Mouse (Mus musculus) NIH3T3 (cell line): ENCODE measurements at regions not wholly inside any gene's neighbourhood (a gene's known extent, or its start where the extent isn't known, plus 50 kb on each side); places are given as distances from the start of the nearest gene placed in this dataset.

Experiments used
- DNase-seq: peaks from one replicate; pipeline ENCODE4 v3.0.0-alpha.2; 2012; ENCODE audit warnings: low read depth

DNA sequence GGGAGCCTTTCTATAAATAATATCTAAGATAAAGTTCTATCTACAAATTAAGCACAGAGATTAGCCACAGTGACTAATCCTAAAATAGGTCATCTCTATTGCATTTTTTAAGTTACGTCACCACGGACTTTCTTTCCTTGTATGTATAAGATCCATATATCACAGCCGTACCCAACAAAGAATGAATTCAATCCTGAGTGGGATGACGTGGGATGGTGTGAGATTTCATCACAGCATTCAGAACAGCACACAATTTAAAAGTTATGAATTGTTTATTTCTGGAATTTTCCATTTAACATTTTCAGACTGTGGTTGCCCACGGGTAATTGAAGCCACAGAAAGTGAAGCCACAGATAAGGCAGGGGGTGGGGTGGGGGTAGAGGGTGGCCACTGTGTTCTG is 129.0 kb upstream of the Dynlrb2 start:
- no peak for DNase-seq

DNA sequence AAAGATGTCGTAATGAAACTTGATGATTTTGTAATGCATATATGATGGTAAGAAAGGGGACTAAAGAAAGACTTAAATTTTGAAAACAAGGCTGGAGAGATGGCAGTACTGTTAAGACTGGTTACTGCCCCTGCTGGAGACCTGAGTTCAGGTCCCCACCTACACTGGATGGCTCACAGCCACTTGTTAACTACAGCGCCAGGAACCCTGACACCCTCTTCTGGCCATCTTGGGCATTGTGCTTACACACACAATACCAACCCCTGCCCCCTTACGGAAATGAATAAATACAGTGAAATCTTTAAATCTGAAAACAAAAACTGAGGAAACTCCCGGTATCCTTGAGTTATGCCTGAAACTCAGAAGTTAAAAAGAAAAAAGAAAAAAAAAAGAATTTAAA is 131.7 kb upstream of the Dynlrb2 start:
- peak; percentile 6 for DNase-seq

DNA sequence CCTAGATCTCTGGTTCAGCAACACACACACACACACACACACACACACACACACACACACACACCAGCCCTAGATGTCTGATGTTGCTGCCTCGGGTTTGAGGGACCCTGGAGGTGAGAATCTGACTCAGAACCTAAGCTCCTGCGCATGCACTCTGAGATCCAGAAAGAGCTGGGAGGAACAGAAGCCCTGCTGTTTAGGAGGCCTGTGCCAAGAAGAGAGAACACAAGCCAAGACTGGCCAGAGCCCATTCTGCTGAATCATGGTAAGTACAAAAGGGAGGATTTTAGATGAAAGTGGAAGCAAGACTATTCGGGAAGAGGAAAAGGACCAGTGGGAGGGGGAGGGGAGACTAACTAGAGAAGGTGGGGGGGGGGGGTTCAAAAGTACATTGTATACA is 132.2 kb upstream of the Dynlrb2 start:
- DNase-seq = peak; percentile 35

DNA sequence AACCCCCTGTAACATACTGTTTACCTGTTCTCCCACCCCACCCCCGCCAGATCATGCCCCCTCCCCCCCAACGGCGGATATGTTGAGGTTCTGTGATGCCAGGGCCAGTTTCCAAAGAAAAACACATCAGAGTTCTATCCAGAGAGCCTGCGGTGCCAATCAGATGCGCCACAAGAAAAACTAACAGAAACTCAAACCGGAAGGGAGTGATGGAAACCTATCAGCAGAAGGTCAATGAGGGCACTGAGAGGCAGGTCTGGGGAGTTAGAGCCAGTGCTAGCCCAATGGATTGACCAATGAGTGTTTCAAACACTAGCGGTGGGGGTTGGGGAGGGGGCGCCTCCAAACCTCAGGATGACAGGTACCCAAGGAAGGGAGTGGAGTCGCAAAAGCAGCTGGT is 132.7 kb upstream of the Dynlrb2 start:
- no peak for DNase-seq

DNA sequence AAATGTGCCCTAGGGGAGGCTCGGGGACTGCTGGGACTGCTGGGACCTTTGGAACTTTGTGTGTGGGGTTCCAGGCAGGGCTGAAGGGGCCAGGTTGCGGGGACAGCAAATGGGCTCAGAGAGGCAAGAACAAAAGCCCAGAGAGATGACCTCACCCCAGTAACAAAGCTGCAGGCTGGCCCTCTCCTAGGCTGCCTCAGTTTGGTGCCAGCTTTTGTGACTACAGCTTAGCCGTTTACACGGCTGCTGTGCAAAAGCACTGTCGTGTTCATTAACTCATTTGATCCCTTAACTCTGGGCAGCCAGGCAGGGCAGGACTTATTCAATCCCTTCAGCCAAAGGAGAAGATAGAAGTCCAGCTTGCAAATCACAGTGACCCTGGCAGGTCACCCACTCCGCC is 137.3 kb upstream of the Dynlrb2 start:
- no peak for DNase-seq

DNA sequence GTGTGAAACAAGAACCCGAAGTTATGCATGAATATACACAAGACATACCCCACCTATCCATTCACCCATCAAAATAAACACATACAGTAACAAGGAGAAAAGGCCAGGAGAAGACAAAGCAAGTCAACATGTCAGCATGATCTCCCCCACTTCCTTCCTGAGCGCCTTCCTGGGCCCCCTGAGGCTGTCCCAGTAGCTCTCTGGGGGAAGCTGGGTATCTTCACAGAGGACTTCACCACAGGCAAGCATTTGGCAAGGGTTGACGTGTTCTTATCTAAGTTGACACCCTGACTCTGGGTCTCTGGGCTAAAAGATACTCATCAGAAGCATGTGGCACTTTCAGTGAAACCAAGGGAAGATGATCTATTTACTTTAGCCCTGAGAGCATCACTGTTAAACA is 138.1 kb upstream of the Dynlrb2 start:
- no peak for DNase-seq

DNA sequence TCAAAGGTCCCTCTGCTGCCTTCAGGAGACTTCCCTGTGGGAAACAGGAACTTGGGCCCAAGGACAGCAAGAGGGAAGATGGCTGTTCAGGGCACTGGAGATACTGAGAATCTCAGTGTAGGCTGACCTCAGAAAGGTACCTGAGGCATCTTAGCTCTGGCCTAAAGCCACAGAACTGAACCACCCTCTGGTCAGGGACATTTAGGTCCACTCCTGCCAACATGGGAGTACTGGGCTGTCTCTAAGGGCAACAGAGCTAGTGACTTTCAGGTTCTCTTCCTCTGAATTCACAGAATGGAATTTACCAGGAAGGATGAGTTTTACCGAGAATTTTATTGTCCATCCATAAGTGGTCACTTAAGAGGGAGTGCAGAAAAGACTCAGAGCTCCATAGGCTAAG is 140.0 kb upstream of the Dynlrb2 start:
- DNase-seq = no peak

DNA sequence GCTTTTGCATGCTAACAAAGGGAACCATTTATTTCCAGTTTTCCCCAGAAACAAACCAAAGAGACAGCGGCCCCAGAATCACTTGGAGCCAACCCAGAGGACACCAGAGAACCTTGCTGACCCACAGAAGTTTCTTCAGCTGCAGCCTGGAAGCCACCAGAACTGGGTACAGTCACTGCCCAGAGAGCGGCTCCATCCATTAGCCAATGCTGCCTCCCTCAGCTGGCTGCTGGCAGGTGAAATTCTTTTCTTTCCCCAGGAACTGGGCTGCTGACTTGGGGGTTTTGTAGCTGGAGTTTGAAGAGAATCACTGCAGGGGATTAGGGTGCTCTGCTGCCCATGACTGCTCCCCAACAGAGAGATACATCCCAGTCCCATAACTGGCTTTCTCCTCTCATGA is 140.6 kb upstream of the Dynlrb2 start:
- no peak for DNase-seq

DNA sequence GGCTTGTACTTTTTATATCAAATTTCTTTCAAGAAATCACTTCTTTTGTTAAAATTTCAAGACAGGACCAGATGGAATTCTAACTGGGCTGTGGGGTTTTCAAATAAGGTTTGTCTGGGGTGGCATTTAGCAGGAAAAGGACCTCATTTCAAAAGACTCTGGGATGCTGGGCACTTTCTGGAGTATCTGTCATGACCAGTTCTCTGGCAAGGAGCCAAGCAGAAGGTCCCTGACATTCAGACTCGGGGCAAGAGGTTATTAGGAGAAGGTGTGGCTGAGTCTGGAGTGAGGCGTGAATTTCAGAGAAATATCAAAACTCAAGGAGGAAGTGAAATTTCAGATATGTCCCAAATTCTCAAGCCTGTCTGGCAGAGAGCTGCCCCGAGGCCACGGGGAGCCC is 142.4 kb upstream of the Dynlrb2 start:
- no peak for DNase-seq

DNA sequence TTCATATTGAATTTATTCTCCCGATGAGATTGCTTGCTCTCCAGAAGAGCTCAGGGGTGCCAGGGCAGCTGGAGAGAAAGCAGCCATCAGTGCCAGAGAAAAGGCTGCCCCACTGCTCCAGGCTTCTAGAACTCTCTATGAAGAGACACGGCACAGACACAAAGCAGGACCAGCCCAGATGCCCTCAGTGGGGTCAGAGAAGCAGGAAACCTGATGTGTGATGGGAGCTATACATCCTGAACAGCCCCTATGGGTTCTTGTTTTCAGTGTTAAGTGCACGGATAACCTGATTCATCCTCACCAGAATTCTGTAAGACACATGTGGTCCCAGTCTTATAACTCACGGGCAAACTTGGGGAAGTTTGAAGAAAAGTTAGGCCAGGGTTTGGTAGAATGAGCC is 145.0 kb upstream of the Dynlrb2 start:
- no peak for DNase-seq

DNA sequence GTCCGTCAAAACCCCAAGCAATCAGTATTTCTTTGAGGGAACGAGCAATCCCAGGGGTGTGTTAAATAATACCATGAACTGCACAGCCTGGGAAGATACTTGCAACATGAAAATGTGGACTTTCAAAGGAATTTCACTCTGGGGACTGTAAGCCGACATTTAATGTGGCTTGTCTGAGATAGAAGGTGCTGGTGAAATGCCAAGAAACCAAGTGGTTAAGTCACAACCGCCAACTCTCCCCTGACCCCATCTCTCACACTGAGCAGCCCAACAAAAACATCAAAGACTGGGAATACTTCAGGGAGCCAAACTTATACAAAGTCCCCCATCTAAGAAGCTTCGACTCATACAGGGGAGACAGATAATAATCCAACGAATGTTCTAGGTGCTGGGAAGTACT is 150.0 kb upstream of the Dynlrb2 start:
- DNase-seq = no peak

DNA sequence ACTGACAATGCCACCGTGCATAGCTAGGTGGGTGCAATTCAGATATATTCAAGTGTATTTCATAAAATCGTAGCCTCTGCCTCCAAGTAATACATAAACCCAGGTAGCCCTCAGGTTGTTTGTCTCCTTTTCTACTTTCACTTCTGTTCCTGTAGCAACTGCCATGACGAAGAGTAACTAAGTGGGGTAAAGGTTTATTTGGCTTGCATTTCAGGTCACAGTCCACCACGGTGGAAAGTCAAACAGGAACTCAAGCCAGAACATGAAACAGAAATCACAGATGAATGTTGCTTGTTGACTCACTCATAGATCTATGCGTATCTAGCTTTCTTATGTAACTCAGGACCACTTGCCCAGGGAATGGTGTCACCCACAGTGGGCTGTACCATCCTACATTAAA is 150.9 kb upstream of the Dynlrb2 start:
- DNase-seq = no peak

DNA sequence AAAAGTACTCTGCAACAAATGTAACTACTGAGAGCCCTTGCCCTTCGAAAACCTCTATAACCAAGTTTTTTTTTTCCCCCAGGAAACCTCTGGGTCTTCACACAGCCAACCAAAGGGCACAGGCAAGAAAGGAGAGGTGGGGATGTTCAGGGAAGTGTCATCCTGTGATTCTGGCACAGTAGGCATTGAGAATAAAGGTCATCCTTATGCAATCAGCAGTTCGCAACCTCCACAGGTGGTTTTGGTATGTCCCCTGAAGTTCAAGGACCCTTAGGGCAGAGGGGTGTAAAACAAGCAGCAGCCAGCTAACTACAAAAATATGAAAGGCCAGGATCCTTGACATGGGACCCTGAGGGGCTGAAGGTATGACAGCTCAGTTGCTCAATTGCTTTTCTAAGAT is 152.1 kb upstream of the Dynlrb2 start:
- DNase-seq = no peak

DNA sequence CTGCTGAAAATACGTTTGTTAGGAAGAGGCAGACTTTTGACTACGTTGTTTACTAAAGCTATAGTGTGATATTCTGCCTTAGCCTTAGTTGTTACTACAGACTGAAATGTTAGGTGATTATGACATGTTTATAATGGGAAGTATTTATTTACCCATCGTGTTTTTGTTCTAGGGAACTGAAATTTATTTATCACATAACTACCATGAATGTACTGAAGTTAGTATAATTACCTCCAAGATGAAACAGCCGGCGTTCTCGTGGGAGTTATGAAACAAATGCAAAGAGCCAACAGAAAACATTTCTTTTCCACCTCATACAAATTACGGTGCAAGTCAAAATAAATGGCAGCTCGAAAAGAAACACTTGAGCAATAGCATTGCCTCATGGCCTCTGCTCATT is 155.8 kb upstream of the Dynlrb2 start:
- no peak for DNase-seq

DNA sequence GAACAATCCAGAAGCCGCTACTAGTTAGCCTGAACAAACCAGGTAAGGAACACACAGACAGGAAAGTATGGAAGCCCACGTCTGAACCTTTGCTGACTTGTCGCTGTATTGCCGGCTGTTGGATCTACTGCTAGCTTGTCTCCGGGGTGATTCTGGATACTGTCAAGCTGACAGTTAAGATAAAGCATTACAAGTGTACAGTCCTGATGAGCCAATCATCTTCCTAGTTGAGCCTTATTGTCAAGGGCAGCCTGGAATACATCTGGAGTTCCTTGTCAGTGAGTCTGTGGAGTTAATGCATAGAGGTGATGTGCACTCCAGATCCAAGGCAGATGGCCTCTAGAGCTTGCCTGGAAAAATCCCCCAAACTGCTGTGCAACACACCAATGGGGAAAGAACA is 157.8 kb upstream of the Dynlrb2 start:
- no peak for DNase-seq

DNA sequence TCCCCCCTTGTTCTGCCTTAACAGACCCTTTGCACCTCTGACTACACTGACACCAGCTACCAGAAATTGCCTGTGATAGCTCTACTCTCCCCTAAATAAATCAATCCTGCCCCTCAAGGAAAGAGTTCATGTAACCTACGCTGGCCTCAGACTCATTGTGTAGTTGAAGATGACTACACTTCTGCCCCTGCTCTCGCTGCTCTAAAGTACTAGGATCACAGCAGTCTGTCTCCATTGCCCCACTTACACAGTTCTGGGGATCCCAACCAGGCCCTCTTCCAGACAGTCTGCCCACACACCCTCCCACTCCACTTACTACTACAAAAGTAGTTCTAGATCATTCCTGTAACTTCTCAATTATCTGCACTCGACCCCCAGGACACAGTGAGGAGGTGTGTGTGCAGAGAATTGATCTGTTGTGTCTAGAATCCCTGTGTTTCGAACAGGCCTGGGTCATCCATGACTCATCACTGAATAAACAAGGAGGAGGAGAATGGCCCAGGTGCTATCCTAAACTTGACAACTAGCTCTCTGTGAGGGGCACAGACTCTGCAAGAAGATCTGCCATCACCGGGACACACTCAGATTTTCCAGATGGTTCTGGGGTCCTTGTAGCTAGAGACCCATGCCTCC is 160.1 kb upstream of the Dynlrb2 start:
- no peak for DNase-seq

DNA sequence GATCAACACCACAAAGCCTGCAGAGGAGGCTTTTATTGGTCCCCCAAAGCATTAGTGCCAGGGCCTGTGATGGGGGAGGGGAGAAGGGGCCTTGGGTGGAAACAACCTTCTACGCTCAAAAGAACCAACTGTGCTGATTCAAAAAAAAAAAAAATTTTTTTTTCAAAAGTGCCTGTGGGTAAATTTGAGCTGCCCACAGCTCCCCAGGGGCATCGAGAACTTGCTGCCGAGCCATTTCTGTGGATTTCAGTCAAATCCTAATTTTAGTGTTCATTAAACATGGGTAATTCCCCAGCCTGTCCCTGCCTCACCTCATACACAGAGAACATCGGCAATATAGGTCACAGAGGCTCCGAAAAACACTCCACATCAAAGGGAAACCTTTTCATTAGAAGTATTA is 161.2 kb upstream of the Dynlrb2 start:
- no peak for DNase-seq

DNA sequence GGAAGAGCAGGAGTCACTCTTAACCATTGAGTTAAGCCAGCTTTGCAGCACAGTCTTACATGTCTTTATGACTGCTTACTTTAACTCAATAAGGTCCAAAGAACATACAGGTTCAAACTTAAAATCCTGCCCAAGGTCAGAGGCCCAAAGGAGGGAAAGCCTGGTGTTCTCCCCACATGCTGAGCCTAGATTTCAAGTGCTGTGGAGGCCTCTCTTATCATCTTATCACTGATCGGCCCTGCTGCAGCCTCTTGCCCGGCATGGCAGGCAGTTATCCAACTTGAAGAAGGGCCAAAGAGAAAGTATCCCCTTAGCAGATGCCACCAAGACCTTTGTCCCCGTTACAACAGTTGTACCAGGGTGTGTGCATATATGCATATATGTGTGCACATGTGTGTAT is 170.0 kb upstream of the Dynlrb2 start:
- DNase-seq = no peak

DNA sequence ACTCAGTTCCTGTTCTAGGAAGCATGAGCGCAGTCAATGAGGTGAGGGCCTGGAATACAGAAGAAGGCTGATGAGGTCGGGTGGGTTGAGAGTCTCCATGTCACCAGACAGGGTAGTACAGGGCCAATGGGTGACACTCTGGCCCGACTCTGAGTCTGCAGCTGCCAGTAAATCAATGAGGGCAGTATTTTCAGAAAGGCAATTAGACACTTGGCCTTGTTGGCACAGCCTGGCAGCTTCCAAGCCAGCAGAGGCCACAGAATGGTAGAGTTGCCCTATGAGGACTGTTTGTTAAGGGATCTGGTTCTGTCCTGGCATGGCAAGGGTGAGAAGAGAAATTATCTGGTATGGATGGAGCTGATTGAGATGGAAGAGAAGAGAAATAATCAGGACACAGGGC is 170.7 kb upstream of the Dynlrb2 start:
- DNase-seq = no peak

DNA sequence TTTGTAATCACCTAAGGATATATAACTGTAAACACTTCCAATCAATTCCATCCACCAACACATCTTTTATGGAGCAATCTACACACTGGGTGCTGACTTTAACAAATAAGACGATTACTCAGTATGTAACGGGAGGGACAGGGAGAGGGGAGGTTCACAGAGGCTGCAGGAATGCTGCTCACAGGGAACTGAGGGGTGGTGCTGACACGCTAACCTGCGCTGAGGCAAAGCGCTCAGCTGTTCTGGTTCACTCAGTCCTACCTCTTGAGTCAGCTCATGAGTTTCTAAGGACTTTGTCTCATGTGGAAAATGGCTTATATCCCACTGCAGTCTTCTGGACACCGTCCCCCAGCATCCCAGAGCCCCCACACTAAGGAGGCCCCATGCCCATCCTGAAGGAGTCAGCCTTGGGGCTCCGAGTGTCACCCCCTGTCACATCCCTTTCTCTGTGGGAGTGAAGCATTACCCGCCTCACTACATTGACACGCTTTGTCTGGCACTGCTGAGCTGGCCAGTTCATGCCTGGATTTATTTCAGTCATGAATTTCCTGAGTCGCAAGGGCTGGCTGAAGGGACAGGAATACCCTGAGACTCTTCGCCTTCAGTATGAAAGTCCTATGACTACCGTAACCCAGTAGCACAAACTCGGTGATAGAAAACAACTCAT is 184.6 kb upstream of the Dynlrb2 start:
- no peak for DNase-seq

DNA sequence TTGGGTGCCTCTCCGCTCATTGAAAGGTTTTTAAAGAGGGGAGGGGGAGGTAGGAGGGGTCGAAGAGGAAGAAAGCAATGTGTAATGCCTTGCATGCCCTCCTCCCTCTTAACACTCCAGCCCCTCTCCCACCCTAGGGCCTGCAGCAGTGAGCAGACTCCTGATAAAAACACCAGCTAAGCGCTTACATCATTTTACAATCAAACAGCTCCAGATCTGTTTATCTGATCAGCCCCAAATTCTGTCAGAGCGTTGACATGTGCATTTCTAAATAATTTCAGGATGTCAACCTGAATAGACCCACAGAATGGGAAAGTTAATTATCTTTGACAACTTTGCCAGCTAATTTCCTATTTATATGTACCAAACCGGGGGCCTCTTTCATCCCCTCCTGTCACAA is 189.4 kb upstream of the Dynlrb2 start:
- no peak for DNase-seq

DNA sequence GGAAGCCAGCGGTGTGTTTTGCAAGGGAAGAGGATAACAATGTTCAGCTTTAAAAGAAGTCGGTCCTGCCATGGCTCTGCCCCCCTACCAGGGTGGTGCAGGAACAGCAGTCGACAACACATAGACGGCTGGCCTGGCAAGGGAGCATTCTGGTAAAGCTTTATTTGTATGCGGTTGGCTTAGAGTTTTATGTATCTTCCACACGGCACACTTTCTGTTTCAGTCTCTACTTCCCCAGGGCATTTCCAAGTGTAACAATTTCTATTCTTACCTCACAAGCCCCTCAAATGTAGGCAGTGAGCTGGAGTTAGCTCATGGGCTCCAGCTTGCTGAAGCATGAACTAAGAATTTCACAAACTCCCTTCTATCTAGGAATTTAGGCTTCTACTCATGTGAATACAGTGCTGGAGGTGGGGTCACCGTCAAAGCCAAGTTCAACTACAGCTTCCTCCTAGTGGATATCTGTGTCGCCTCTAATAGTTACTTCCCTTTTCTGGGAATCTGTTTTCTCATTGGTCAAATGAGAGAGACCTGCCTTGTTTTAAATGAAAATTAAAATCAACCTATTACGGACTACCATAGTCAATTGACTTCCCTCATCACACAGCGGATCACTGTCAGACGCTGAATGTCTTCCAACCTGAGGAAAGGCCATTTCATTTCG is 190.2 kb upstream of the Dynlrb2 start:
- DNase-seq = no peak

DNA sequence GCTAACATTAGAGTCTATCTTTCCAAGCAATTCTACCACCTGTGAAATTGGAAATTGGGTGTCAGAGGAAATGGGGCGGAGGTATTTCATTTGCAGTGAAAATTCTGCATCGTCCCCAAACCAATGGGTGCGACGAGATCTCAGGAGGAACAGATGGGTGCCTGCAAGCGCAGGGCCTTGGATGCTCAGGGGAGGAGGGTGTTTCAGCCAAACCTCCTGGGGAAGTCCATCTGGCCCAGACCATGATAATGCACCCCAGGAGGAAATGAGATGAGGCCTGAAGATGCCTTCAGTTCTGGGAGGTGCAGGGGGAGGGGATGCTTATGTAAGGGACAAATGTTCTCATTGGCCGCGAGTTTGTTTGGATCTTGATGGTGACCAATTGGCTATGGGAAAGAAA is 205.9 kb upstream of the Dynlrb2 start:
- DNase-seq = no peak
